Mouse (Mus musculus): Measurements from ENCODE around the gene Prl5a1. TPM values are rescaled to one million over a fixed set of nuclear protein-coding genes. Genes with fewer than 3 reads are reported as not detected.

The Prl5a1 gene
- not detected in 2 replicates for polyA plus RNA-seq (2015; fragmentation: Nextera tagmentation; extraction: Ambion mirVana)

- WGBS: 89% methylated on average over 6 of the region's 6 CpGs
- Histone ChIP-seq H3K4me3 (ENCODE audit: low read length) (no peak within 1 kb of the TSS), H3K4me1 (ENCODE audit: control insufficient read depth, insufficient read depth, low read length) (no peaks in the 10 kb centered on the region), H3K9me3 (ENCODE audit: control insufficient read depth, low read length) (no peaks in the 10 kb centered on the region), H3K27me3 (replicated peaks; ENCODE audit: control insufficient read depth, insufficient read depth, low read length) (no peaks in the 10 kb centered on the region), H3K36me3 (ENCODE audit: control insufficient read depth, insufficient read depth, low read length) (no peaks in the 10 kb centered on the region), H3K27ac (ENCODE audit: low read length) (no peak within 1 kb of the TSS), H3K4me2 (ENCODE audit: low read depth, low read length) (no peak within 1 kb of the TSS), H3K9ac (ENCODE audit: low read depth, low read length) (no peak within 1 kb of the TSS)
- no peak for ATAC-seq
Observed at GRCm38 (mm10) chr13:28142184-28142583, at the start of gene Prl5a1. TSS of gene Prl5a1 (plus strand) at chr13:28142484.

- Histone ChIP-seq H3K36me3 (ENCODE audit: control insufficient read depth, insufficient read depth, low read length) (no peaks in the 10 kb centered on the region), H3K9me3 (ENCODE audit: control insufficient read depth, low read length) (no peaks in the 10 kb centered on the region), H3K4me1 (ENCODE audit: control insufficient read depth, insufficient read depth, low read length) (no peaks in the 10 kb centered on the region), H3K4me3 (ENCODE audit: low read length) (no peak overlapping the region), H3K9ac (ENCODE audit: low read depth, low read length) (no peak overlapping the region), H3K4me2 (ENCODE audit: low read depth, low read length) (no peak overlapping the region), H3K27ac (ENCODE audit: low read length) (no peak overlapping the region), H3K27me3 (replicated peaks; ENCODE audit: control insufficient read depth, insufficient read depth, low read length) (no peaks in the 10 kb centered on the region)
- no peak for ATAC-seq
Observed at GRCm38 (mm10) chr13:28096161-28096560, 46.1 kb upstream of the Prl5a1 start.

GRCm38 (mm10) chr13:28108536-28108935 is 33.7 kb upstream of the Prl5a1 start:
- ATAC-seq: no peak
- Histone ChIP-seq H3K9ac (ENCODE audit: low read depth, low read length) (no peak overlapping the region), H3K4me3 (ENCODE audit: low read length) (no peak overlapping the region), H3K27me3 (replicated peaks; ENCODE audit: control insufficient read depth, insufficient read depth, low read length) (no peaks in the 10 kb centered on the region), H3K4me2 (ENCODE audit: low read depth, low read length) (no peak overlapping the region), H3K9me3 (ENCODE audit: control insufficient read depth, low read length) (no peaks in the 10 kb centered on the region), H3K27ac (ENCODE audit: low read length) (no peak overlapping the region), H3K4me1 (ENCODE audit: control insufficient read depth, insufficient read depth, low read length) (no peaks in the 10 kb centered on the region), H3K36me3 (ENCODE audit: control insufficient read depth, insufficient read depth, low read length) (no peaks in the 10 kb centered on the region)
- WGBS: 76% methylated on average over 3 of the region's 3 CpGs

GRCm38 (mm10) chr13:28132781-28133180 is 9.5 kb upstream of the Prl5a1 start:
- H3K4me1 ChIP-seq (ENCODE audit: control insufficient read depth, insufficient read depth, low read length): no peaks in the 10 kb centered on the region
- WGBS: 78% methylated on average over 2 of the region's 2 CpGs
- no peaks in the 10 kb centered on the region for H3K9me3 ChIP-seq (ENCODE audit: control insufficient read depth, low read length)
- H3K27ac ChIP-seq (ENCODE audit: low read length): no peak overlapping the region
- H3K36me3 ChIP-seq (ENCODE audit: control insufficient read depth, insufficient read depth, low read length): no peaks in the 10 kb centered on the region
- no peak overlapping the region for H3K4me2 ChIP-seq (ENCODE audit: low read depth, low read length)
- no peak for ATAC-seq
- no peaks in the 10 kb centered on the region for H3K27me3 ChIP-seq (replicated peaks; ENCODE audit: control insufficient read depth, insufficient read depth, low read length)
- H3K4me3 ChIP-seq (ENCODE audit: low read length): no peak overlapping the region
- H3K9ac ChIP-seq (ENCODE audit: low read depth, low read length): no peak overlapping the region

- H3K27me3 ChIP-seq (replicated peaks; ENCODE audit: control insufficient read depth, insufficient read depth, low read length): no peaks in the 10 kb centered on the region
- H3K36me3 ChIP-seq (ENCODE audit: control insufficient read depth, insufficient read depth, low read length): no peaks in the 10 kb centered on the region
- H3K27ac ChIP-seq (ENCODE audit: low read length): no peak overlapping the region
- H3K9me3 ChIP-seq (ENCODE audit: control insufficient read depth, low read length): no peaks in the 10 kb centered on the region
- H3K9ac ChIP-seq (ENCODE audit: low read depth, low read length): no peak overlapping the region
- H3K4me2 ChIP-seq (ENCODE audit: low read depth, low read length): no peak overlapping the region
- H3K4me1 ChIP-seq (ENCODE audit: control insufficient read depth, insufficient read depth, low read length): no peaks in the 10 kb centered on the region
- ATAC-seq: no peak
- no peak overlapping the region for H3K4me3 ChIP-seq (ENCODE audit: low read length)
Observed at GRCm38 (mm10) chr13:28135790-28136189, 6.5 kb upstream of the Prl5a1 start.

Other genes starting within 250 kb of the Prl5a1 start
- gene Prl4a1, start 126.3 kb upstream of the Prl5a1 start, polyA plus RNA-seq (2015; fragmentation: Nextera tagmentation; extraction: Ambion mirVana): not detected in 2 replicates
- 6.6 and 8.9 TPM in 2 replicates for gene Gm11361, start 115.0 kb downstream of the Prl5a1 start, polyA plus RNA-seq (2015; fragmentation: Nextera tagmentation; extraction: Ambion mirVana)